Mouse (Mus musculus) embryo, embryonic 10 days (tissue): ENCODE results near the gene Serpinb1a.
A peak's percentile ranks its signal among the peaks of the same experiment; 100 is the strongest.
"Not testable (repeated sequence)": the region's sequence is repeated elsewhere in the genome, so short reads cannot be mapped to it uniquely, and the experiment has no call there.

Source experiments
- DNase-seq: peaks from one replicate; pipeline ENCODE4 v3.0.0-alpha.2; 2015; ENCODE audit warnings: low spot score

The Serpinb1a gene

GRCm38 (mm10) chr13:32850668-32851404 is at the start of gene Serpinb1a:
Gene Serpinb1a (minus strand): TSS chr13:32851185.
- no peak for DNase-seq

- peak; percentile 75 for DNase-seq
Observed at GRCm38 (mm10) chr13:32900639-32901038, 49.7 kb upstream of the Serpinb1a start.

- not testable (repeated sequence) for DNase-seq
Observed at GRCm38 (mm10) chr13:32899114-32899513, 48.1 kb upstream of the Serpinb1a start.

- no peak for DNase-seq
Observed at GRCm38 (mm10) chr13:32898111-32898510, 47.1 kb upstream of the Serpinb1a start, which contains the start of gene Serpinb1c. Gene Serpinb1c (minus strand): TSS chr13:32898211.

- no peak for DNase-seq
Observed at GRCm38 (mm10) chr13:32896931-32897330, 45.9 kb upstream of the Serpinb1a start.

GRCm38 (mm10) chr13:32884755-32885154 is 33.8 kb upstream of the Serpinb1a start:
- DNase-seq = no peak

GRCm38 (mm10) chr13:32873862-32874261 is 22.9 kb upstream of the Serpinb1a start:
- no peak for DNase-seq

GRCm38 (mm10) chr13:32868843-32869242 is 17.9 kb upstream of the Serpinb1a start:
- DNase-seq = no peak

GRCm38 (mm10) chr13:32868233-32868632 is 17.2 kb upstream of the Serpinb1a start:
- DNase-seq = not testable (repeated sequence)

GRCm38 (mm10) chr13:32867030-32867429 is 16.0 kb upstream of the Serpinb1a start:
- peak; percentile 7 for DNase-seq

GRCm38 (mm10) chr13:32866484-32866883 is 15.5 kb upstream of the Serpinb1a start:
- peak; percentile 91 for DNase-seq

GRCm38 (mm10) chr13:32865591-32865990 is 14.6 kb upstream of the Serpinb1a start:
- DNase-seq = no peak

GRCm38 (mm10) chr13:32864529-32864928 is 13.5 kb upstream of the Serpinb1a start:
- not testable (repeated sequence) for DNase-seq

- no peak for DNase-seq
Observed at GRCm38 (mm10) chr13:32863456-32863855, 12.5 kb upstream of the Serpinb1a start.

- DNase-seq = no peak
Observed at GRCm38 (mm10) chr13:32860821-32861220, 9.8 kb upstream of the Serpinb1a start.

GRCm38 (mm10) chr13:32853073-32853472 is 2.1 kb upstream of the Serpinb1a start:
- DNase-seq = no peak

GRCm38 (mm10) chr13:32852539-32852938 is 1.6 kb upstream of the Serpinb1a start:
- no peak for DNase-seq

GRCm38 (mm10) chr13:32851967-32852366 is 982 bp upstream of the Serpinb1a start:
- DNase-seq = peak; percentile 83

- DNase-seq = no peak
Observed at GRCm38 (mm10) chr13:32850156-32850555, 829 bp downstream of the Serpinb1a start.

- no peak for DNase-seq
Observed at GRCm38 (mm10) chr13:32849531-32850123, 1.4 kb downstream of the Serpinb1a start.

- no peak for DNase-seq
Observed at GRCm38 (mm10) chr13:32849092-32849491, 1.9 kb downstream of the Serpinb1a start.

GRCm38 (mm10) chr13:32846221-32846620 is 4.8 kb downstream of the Serpinb1a start:
- no peak for DNase-seq

- DNase-seq = no peak
Observed at GRCm38 (mm10) chr13:32841349-32841748, 9.6 kb downstream of the Serpinb1a start.
